Mouse (Mus musculus) embryonic stem cell, embryonic (primary cell): ENCODE results near the gene Olfr571.

ENCODE experiments used
- CTCF ChIA-PET, 4 experiments: fragments of 300-600 bp in 2 of 4; fragments of 350-600 bp in 2 of 4; sonication (Branson Sonifier 250); formaldehyde crosslinking; loops; one replicate each; lab custom pipeline; 2022; ENCODE audit warnings: inconsistent platforms in 2 of 4; lab: Charles Lee
- POLR2A ChIA-PET, 4 experiments: fragments of 300-600 bp in 2 of 4; fragments of 350-600 bp in 2 of 4; sonication (Branson Sonifier 250); formaldehyde crosslinking; loops; one replicate each; lab custom pipeline; 2022; ENCODE audit warnings: antibody characterized with exemption in 4 of 4, inconsistent platforms in 1 of 4; lab: Charles Lee

Gene Olfr571

DNA sequence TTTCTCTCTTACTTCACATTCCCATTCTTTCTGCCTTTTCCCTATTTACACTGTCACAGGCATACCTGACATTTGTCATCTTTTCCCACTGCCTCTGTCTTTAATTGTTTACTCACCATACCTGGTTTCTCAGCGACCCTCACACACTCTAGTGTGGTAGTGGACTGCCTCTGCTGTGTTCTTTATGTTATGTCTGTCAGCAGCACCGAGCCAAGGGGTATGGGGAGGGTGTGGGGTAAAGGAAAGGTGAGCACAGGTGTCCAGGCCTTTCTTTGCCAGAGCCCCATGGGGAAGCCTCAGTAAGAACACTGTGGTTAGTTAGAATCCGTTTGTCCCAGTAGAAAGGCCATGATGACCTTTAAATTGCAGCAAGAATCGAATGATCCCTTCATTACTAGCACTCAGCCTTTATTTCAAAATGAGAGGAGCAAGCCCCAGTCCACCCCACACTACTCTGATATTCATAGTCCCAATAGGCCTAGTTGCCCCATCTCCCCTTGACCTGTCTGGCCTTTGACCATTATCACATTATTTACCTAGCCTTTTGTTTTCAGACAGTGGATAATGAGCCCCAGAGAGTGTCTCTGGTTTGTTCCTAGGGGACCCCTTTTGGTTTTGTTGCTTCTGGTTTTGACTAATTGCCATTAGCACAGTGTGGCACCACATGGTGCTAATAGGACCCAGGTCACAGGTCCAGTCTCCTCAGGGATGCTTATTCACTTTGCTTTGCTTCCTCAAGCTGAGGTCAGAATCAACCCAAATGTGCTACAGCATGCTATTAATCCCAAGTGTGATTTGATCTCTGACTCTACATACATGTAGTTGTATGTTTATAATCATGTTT lies at the start of gene Olfr571:
Gene Olfr571 (minus strand): TSS at position 505 of the 844 bp plus-strand sequence.
- POLR2A ChIA-PET = no interaction called here
- CTCF ChIA-PET = interaction anchor here in 1 of 4 experiments (1.2 kb wide), 1 partner anchor 222 kb away, joined by 3 read pairs; the partner anchor contains the start of gene Olfr557

DNA sequence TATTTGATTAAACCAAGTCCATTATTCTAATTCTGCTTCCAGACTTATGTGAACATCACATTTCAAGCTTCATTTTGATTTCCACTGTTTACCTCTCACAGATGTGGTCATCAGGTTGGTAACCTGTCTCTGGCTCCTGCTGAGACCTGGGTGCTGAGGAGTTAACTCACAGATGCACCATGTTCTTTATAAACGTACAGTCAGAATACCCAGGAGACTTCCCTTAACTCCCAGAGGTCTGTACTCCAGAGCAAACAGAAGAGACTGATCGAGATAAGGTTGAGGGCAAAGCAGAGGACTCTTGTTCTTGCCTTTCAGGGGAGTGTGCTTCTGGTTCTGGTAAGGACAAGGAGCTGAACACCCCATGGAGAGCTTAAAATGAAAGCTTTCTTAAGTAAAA lies 45.0 kb upstream of the Olfr571 start, which contains the start of gene Olfr576:
Gene Olfr576 (plus strand): TSS at position 301 of the 400 bp plus-strand sequence.
- CTCF ChIA-PET = no interaction called here
- POLR2A ChIA-PET = no interaction called here

DNA sequence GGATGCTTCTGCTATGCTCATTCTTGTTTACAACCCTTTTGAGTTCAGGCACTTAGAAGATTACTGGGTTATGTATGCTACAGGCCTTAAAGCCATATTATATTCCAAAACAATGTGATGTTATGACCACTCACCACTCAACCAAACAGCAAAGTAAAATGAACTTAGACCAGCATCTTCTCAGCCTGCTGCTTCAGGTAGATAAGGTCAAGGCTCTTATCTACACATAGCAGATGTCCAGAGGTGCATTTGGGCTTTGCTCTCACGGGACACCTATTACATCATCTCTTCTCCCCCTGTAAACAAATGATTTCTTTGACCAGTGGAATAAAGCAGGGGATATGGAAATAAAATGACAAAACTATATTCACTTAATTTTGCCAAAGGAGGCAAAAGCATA lies 41.3 kb upstream of the Olfr571 start, which contains the start of gene Olfr575:
Gene Olfr575 (minus strand): TSS at position 183 of the 400 bp plus-strand sequence.
- CTCF ChIA-PET = no interaction called here
- POLR2A ChIA-PET = no interaction called here

DNA sequence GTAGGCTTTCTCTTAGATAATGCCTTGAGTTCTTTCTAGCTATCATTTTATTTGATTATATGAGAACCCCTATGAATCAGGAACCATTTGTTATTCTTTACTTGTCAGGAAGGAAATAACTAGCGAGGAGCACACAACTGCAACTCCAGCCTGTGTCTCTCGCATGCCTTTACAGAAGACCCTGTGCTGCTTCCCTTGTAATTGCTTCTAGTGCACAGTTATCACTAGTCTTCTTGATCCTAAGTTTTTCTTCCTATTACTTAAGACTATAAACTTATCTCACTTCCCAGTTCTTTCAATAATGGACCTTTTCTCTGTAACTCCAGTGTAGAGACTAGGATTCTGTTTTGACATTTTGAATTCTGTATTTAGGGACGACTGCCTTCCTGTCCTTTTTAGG lies 40.8 kb upstream of the Olfr571 start:
- CTCF ChIA-PET = no interaction called here
- POLR2A ChIA-PET = no interaction called here

DNA sequence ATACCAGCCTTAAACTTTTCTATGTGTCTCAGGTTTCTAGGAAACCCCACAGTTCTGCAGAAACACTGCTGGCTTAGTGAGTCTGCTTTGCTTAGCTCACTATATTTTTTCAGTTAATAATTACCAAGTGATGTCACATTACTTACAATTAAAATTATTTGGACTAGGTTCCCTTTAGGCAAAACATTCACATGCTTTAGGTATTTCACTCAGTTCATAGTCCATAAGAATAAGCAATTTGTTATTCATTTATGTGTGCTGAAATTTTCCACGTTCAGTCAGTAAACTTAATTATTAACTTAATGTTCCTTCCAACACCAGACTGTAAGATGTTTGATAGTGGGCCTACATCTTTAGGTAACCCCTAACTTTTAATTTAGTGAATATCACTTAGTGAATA lies 33.4 kb upstream of the Olfr571 start:
- POLR2A ChIA-PET = no interaction called here
- CTCF ChIA-PET = no interaction called here

DNA sequence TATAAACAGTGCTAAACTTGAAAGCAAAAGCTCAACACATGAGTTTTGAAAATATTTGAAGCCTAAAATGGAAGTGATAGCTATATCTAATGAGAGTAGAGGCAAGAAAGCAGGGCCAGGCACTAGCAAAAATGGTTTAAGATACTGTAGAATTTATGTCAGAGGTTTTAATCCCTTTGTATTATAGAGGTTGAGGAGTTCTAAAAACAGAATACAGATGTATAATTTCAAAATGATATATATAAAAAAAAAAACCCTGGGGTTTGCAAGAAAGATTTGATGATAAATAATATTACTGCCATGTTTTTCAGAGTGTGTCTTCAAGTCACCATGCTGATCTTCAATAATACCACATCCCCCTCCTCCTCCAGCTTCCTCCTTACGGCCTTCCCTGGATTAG lies 30.8 kb upstream of the Olfr571 start, which contains the start of gene Olfr574:
Gene Olfr574 (plus strand): TSS at position 301 of the 400 bp plus-strand sequence.
- ChIA-PET CTCF (interaction anchor here in 1 of 4 experiments (0.6 kb wide), 1 partner anchor 1268 kb away, joined by 3 read pairs; no protein-coding TSS in a partner anchor), POLR2A (no interaction called here)

DNA sequence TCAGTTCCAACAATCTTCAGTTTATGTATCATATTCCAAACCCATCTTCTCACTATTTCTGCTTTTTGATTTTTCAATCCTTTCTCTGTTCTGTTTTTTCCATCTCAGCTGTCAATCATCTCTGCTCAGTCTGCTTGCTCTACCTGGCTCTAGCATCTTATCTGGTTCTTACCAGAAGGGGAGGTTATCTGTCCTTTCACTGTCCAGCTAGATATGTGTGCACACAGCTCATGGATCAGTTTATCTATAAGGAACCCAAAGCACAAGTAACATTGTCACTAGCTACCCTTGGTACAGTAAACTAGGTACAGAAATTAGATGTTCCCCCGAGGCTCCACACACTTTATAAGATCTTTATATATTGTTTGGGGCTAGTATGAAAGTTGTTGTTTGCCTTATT lies 26.1 kb upstream of the Olfr571 start:
- CTCF ChIA-PET = no interaction called here
- POLR2A ChIA-PET = no interaction called here

DNA sequence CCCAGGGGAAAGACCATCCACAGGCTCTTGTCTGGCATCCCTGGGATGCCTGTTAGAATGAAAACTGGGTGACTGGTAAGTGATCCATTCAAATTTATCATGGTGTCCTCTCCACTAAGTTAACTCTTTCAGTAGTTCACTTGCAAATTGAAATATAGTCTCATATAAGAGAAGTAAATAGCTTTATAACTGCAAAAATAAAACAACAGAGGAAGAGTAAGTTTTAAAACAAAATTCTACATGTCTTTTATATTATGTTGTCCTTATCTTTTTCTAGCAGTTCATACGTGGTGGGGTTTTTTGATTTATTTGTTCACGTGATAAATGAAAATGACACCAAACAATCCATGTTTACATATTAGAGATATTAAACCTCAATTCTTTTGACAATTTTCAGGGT lies 25.1 kb upstream of the Olfr571 start, which contains the start of gene Olfr573-ps1:
Gene Olfr573-ps1 (minus strand): TSS at position 101 of the 400 bp plus-strand sequence.
- ChIA-PET POLR2A (no interaction called here), CTCF (no interaction called here)

DNA sequence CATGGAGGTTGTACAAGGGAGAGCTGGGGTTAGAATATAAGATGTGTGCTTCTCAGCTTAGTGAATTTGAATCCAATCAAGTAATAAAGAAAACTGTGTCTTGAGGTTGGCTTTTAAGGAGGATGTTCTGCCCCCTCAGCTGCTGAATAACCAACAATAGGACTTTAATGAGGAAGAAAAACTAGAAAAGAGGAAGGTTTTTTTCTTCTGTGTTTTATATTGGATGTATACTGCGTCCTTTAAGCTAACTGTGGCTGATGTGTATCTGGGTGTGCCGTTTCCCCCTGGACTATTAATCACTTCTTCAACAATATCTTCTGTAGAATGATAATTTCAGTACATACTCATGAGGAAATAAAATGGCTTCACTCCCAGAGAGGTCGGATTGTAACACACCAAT lies 9.8 kb upstream of the Olfr571 start:
- ChIA-PET CTCF (no interaction called here), POLR2A (no interaction called here)

DNA sequence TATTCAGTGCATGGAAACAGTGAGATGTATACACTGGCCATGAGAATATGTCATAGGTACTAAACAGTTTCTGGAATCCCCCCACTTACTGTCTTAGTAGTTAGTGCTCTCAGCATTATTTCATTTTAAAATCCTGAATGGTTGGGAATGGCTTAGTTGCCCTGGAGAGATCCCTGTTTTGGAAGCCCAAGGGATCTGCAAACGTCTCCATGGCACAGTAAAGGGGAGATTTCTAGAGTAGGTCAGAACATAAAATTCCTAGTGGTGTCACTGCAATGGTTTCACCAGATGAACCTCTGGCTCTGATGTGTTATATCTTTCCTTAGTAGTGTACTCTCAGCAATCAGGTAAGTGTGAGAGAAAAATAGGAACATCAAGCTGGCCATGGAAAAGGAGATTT lies 6.8 kb upstream of the Olfr571 start, which contains the start of gene Olfr572:
Gene Olfr572 (plus strand): TSS at position 301 of the 400 bp plus-strand sequence.
- CTCF ChIA-PET = no interaction called here
- POLR2A ChIA-PET = no interaction called here

DNA sequence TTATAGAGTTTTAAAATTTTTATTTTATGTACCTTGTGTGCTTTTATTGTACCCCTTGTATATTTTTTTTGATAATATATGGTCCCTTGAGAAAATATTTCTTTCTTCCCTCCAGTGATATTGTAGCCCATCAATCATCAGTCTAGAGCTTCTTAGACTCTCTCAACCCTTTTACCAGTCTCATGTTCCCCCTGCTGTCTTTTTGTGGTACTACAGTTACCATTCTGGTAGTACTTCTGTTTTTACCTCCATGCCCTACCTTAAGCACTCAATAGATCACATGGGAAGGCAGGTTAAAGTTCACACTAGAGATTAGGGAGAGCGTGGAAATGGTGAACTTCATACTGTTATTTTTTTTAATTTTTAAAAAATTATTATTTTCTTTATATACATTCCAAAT lies 2.3 kb upstream of the Olfr571 start:
- ChIA-PET POLR2A (no interaction called here), CTCF (interaction anchor here (0.5 to 1.7 kb wide), 10 partner anchors 12 to 412 kb away, joined by 3 to 16 read pairs (median 4); partner anchors contain the start of genes Olfr556 (in 2 of the 4) and Olfr557 (in 2 of the 4))

DNA sequence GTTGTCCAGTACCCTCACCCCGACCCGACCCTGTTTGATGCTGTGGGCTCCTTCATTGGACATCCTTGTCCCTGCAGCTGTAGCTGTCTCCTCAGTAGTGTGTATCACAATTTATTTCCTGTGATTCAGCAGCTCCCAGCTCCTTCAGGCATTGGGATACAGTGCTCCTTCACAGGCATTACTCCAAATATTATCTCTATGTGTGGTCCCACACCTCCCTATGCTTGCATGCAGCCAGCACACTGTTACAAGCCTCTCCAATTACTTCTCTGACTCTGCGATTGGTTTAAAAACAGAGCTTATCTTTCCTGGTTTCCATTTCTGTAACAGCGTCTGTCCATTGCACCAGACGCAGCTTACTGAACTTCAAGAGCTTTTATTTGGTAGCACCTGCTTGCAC lies 931 bp downstream of the Olfr571 start:
- ChIA-PET CTCF (no interaction called here), POLR2A (interaction anchor here in 1 of 4 experiments (0.6 kb wide), 1 partner anchor 659 kb away, joined by 3 read pairs; no protein-coding TSS in a partner anchor)

DNA sequence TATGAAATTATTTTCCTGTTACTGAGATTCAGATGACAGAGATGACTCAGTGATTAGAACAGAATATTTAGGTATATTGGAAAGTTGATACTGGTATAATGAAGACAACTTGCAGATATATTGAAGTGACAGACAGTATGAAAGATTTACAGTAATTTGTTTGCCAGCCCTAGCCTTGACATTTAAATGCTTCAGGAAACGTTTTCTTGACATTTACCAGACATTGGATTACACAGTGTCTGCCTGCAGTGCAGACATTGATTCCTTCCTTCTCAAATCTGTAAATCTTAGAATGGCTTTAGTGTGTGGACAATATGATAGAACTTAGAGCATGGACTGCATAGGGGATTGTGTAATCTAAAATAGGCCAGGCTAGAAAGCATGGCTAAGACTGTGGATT lies 2.1 kb downstream of the Olfr571 start:
- ChIA-PET POLR2A (no interaction called here), CTCF (no interaction called here)

DNA sequence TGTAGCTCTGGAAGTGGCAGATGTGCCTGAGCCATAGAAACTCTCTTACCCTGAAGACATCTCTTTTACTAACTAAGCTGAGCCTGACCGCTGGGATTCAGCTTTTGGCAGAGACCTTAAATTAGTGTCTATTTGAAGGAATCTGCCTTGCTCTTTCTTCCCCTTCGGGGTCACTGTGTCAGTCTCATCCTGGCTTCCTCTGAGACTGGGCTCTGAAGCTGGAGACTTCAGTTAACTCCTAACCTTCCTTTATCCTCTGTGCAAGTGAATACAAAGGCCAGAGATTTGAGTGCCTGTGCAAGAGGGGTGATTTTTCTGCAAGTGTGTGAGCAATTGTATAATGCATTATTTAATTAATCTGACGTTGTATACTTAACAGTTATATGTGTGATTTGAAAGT lies 26.6 kb downstream of the Olfr571 start, which contains the start of gene Olfr569:
Gene Olfr569 (minus strand): TSS at position 101 of the 400 bp plus-strand sequence.
- POLR2A ChIA-PET = no interaction called here

DNA sequence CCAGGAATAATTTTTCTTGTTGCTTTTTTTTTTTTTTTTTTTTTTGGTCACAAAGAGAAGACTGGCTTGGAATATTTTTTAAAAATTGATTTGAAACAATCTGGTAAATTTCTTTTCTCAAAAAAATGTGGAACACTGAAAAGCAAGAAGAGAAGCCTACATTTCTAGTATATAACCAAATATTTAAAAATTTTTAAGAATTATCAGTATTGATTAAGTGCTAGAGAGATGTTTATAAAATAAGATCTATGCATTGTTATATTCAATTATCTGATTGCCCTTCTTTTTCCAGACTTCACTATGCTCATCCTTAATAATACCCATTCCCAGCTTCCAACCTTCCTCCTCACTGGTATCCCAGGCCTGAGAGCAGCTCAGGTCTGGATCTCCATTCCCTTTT lies 40.5 kb downstream of the Olfr571 start, which contains the start of gene Olfr568:
Gene Olfr568 (plus strand): TSS at position 301 of the 400 bp plus-strand sequence.
- ChIA-PET POLR2A (no interaction called here), CTCF (interaction anchor here in 1 of 4 experiments (1.0 kb wide), 1 partner anchor 182 kb away, joined by 3 read pairs; the partner anchor contains the start of gene Olfr557)

More for the DNA sequence above, 26.6 kb downstream of the Olfr571 start, which contains the start of gene Olfr569:
- CTCF ChIA-PET = no interaction called here

DNA sequence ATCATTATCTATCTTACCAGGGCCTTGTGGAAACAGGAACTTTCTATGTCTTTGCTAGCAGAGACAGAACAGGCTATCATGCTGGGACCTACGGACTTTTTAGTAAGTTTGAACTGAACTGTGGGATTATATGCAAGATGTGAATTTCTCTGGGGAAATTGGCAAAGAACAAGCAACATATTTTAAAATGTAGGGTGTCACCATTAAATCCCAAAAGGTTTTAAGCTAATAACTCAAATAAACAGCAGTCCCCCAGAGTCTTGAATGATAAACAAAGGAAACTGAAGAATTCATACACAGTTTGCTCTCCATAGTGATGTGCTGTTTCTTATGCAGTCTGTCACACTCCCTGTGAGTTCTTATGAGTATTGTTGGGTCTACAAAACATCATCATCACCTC lies 58.7 kb downstream of the Olfr571 start, which contains the start of gene Olfr566:
Gene Olfr566 (minus strand): TSS at position 101 of the 400 bp plus-strand sequence.
- ChIA-PET CTCF (no interaction called here), POLR2A (no interaction called here)

DNA sequence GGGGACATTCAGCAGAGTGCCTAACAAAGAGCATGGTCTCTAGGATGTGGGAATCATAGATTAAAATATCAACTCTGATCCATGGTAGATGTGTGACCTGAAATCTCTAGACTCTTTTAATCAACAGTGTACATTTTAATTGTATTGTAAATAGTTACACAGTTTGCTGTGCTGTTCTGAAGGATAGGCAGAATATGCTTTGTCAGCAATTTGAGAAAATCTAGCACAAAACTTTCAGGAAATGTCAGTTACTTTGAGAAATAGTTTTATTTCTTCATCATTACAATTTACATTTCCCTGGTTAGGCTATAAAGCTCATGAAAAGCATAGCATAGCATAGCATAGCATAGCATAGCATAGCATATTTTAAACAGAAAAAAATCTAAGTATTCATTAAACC lies 61.5 kb downstream of the Olfr571 start:
- ChIA-PET POLR2A (no interaction called here), CTCF (no interaction called here)
